Mouse (Mus musculus): ENCODE data around the gene Mrpl48.
"Not testable (repeated sequence)": the region's sequence is repeated elsewhere in the genome, so short reads cannot be mapped to it uniquely, and the experiment has no call there.

The Mrpl48 gene

DNA sequence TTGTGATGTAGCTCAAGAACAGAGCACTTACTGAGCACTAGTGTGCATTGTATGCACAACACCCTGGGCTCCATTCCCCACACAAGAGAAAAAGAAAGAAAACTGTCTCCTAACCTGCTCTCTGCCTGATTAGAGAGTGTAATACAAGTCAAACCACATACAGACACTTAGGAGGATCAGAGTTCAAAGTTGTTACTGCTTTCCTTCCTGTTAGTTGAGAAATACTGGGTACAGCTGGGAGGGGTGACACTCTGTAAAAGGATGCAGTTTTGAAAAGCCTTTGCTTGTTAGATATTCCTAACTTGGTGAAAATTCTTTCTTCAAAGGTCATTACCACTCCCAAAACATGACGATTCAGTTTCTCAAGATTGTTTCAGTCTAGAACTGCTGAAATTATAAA lies 18.3 kb downstream of the Mrpl48 start:
- DNase-seq (ENCODE audit: low spot score in 2 of 2), result no peak

DNA sequence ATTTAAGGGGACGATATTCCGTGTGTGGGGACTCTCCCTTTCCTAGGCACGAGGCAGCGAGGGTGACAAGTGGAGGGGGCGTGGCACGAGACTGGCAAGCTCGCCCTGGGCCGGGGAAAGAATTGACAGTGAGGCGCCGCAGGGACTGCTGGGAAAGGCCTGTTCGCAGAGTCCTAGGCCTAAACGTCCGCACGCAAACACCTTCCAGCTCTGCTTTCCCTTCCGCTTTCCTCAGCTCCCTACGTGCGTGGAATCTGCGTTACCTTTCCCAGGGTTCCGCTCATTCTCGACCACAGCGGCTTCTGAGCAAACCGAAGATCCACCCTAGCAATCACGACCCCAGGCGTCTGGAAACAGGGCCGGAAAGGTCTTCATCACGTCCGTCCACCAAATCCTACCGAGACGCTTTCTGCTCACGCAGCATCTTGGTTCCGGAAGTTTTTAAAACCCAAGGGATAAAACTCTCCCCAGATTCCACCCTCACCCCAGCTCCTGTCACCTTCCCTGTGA lies 25.3 kb downstream of the Mrpl48 start:
- peak; percentile 75 to 84 for DNase-seq (ENCODE audit: low spot score in 2 of 2)

GRCm38 (mm10) chr7:100582235-100582634 lies 25.9 kb downstream of the Mrpl48 start:
- DNase-seq (ENCODE audit: low spot score in 2 of 2), result no peak

DNA sequence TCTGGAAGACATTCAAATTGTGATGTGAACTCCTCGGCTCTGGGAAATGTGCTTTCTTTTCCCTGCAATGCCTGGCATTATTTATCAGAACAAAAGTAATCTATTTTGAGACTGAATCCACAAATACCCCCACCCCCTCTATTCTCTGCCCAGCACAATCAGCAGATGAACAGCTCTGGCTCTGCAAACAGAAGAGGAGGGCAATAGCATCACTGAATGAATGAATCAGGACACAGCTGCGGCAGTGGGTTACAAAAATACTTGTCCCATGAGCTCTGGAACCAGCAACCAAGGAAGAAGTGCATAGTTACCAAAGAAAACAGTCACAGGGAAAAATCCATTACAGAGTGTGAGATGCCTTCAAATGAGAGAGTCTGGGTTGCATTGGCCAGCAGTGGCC lies 29.3 kb downstream of the Mrpl48 start:
- DNase-seq (ENCODE audit: low spot score in 2 of 2), result no peak

GRCm38 (mm10) chr7:100572704-100573103 lies 35.4 kb downstream of the Mrpl48 start:
- DNase-seq (ENCODE audit: low spot score in 2 of 2), result no peak

DNA sequence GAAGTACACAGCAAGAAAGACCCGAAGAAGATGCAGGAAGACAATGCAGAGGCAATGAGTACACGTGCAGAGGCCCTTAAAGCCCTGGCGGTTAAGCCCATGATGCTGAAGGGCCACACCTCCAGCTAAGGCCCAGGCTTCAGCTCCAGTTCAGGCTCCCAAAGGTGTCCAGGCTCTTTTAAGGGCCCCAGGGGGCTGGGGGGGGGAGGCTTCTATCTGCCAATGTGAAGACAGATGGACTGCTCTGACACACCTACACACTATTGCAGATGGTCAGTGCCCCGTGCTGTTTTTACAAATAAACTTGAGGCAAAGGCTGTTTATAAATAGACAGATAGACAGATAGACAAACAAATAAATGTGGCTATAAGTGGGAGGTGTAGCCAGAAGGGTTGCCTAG lies 36.0 kb downstream of the Mrpl48 start:
- no peak for DNase-seq (ENCODE audit: low spot score in 2 of 2)

- no peak for DNase-seq (ENCODE audit: low spot score in 2 of 2)
Measured at GRCm38 (mm10) chr7:100570930-100571715, 37.0 kb downstream of the Mrpl48 start.

DNA sequence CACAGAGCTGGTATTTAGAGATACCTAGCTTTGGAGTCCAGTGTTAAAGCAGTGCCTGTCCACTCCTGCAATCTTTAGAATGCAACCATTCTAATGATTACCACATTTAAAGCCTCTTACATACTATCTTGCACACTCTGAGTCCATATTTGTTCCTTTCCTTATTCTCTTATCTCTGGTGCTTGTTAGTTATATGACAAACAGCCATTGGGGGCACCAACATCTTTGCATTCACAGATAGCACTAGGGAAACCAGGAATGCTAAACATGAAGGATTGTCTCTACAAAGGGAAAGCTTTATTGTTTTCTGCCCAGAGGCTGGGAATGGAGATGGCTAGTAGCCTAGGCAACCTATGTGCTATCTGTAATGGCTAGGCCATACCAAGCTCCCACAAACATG lies 38.2 kb downstream of the Mrpl48 start:
- no peak for DNase-seq (ENCODE audit: low spot score in 2 of 2)

GRCm38 (mm10) chr7:100567238-100567637 lies 40.9 kb downstream of the Mrpl48 start:
- DNase-seq (ENCODE audit: low spot score in 2 of 2), result not testable (repeated sequence)

DNA sequence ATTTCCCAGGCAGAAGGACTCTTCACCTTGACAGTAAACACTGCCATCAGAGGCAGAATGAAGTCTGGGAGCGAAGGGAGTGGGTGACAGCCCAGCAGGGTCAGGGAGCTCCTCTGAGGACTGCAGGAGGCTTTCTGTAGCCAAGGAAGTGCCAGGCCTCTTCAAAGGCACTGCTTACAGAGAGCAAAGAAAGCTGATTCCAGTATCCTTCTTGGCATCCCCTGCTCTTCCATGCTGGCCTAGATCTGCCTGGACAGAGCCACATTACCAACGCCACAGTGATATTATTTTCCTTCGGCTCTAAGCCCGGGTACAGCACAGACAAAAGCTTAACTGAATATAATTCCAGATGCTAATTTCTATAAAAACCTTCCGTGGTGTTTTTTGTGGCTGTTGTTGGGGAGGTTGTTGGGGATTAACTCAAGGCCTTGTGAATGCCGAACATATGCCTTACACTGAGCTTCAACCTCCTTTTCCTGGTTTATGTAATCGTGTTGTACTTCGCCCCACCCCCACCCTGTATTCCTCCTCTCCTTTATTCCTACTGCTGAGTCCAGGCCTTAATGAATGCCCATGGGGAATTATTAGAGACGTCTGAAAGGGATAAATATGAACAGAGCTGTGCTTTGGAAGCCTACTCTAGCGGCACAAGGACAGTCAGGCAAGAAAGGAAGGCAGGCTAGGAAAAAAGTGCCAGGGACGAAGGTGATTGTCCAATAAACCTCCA lies 46.1 kb downstream of the Mrpl48 start:
- DNase-seq (ENCODE audit: low spot score in 2 of 2), result no peak

- DNase-seq (ENCODE audit: low spot score in 2 of 2), result no peak
Measured at GRCm38 (mm10) chr7:100559331-100559730, 48.8 kb downstream of the Mrpl48 start.

DNA sequence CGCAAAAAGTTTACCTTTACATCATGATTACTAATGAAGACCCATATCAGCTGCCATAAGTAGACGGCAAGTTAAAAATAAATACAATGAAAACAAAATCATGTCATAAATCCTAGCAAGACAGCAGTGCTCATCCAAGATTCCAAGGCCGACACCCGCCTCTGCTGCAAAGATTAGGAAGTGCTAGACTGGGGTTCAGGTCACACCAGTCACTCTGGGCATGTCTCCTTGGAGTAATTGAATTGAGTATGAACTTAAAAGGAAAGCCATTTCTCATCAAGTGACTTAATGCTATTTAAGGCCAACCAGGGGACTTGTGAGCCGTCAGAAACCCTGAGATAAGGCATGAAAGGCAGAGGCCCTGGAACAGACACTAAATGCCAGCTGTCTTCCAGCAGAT lies 50.9 kb downstream of the Mrpl48 start:
- no peak for DNase-seq (ENCODE audit: low spot score in 2 of 2)

DNA sequence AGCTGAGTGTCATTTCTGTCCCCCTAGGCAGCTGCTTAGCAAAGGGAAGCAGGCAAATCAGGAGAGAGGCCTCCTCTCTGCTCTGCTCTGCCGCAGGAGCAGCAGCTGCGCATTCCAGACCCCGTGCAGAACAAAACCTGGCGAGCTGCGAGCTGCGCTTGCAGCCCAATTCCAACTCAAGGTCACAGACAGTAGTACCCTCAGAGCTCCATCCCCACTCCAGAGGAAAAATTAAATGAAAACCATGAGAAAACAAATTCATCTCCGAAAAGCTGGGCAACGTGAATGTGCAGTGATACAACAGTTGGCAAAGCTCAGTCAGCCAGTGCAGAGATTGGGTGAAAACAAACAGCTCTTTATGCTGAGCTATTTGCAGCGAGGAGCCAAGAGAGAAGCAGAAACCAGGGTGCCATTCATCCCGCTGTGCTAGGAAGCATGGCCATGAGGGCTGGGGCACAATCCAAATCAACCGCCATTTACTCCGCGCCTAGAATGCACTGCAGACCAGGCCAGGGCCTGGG lies 52.6 kb downstream of the Mrpl48 start:
- peak; percentile 36 to 44 for DNase-seq (ENCODE audit: low spot score in 2 of 2)

DNA sequence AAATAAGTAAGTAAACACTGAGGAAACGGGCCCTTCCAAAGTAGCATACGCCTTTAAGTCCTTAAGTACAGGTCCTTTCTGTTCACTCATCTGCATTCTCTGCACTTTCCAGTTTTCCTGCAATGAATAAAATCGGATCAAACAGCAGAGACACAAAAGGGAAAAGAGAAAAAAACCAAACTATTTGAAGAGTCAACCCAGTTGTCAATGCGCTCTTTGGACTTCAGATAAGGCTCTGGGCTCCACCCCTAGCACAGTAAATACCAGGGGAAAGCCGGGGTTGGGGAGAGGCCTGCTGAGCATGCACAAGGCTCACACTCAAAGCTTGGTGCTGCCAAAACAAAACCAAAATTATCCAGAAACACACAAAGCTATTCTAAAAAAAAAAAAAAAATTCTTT lies 53.2 kb downstream of the Mrpl48 start:
- DNase-seq (ENCODE audit: low spot score in 2 of 2), result no peak

- DNase-seq (ENCODE audit: low spot score in 2 of 2), result peak; percentile 34 to 50
Measured at GRCm38 (mm10) chr7:100550338-100551007, 57.6 kb downstream of the Mrpl48 start.

DNA sequence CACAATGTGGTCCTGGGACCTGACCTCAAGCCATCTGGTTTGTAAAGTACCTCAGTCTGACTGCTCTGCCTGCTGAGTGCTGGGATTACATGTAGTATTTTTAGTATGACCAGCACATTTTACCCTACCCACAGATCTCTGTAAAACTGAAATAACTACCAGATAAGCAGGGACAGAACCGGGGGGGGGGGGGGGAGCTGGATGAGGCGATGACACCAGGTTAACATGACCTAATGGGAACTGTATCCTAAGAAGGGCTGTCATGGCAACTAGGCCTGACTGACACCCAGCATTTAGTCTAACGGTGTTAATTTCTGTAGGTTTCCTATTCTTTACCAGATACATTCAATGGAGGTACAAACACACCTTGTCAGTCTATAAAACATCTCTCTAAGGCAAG lies 58.3 kb downstream of the Mrpl48 start:
- no peak for DNase-seq (ENCODE audit: low spot score in 2 of 2)

- DNase-seq (ENCODE audit: low spot score in 2 of 2), result no peak
Measured at GRCm38 (mm10) chr7:100547631-100548030, 60.5 kb downstream of the Mrpl48 start.

DNA sequence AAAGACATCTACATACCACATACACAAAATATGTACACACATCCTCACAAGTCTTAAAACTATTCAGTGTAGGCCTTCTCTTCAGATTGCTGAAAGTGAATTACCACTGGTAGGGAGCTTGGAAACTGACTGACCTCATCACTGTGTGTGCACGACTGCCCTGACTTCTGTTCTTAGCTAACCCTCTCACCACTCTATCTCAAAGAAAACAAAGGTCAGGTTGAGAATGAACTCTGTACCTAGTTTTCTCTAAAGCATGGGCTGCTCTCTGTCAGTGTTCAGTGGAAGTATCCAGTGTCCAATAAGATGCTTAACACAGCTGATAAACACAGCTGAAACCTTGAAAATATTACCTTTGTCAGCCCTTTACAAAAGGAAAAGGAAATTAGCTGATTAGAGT lies 63.7 kb downstream of the Mrpl48 start:
- DNase-seq (ENCODE audit: low spot score in 2 of 2), result no peak

GRCm38 (mm10) chr7:100539516-100539915 lies 68.6 kb downstream of the Mrpl48 start:
- DNase-seq (ENCODE audit: low spot score in 2 of 2), result no peak

DNA sequence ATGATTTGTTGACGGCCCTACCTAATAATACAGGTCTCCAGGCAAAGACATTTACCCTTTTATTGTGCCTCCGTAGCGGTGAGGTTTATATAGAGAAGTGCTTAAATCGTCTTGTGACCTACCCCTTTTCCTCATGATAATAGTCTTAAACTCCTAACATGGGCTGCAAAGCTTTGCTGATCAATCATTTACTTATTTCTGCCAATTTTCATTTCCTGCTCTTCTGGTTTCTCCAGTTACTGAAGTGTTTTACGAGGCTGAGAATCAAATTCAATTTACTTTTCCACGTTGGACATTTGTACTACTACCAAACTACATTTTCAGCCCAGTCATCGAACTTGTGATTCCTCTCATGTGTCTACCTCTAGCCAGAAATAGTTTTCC lies 70.6 kb downstream of the Mrpl48 start:
- no peak for DNase-seq (ENCODE audit: low spot score in 2 of 2)

- peak; percentile 81 to 84 for DNase-seq (ENCODE audit: low spot score in 2 of 2)
Measured at GRCm38 (mm10) chr7:100536804-100537518, 71.1 kb downstream of the Mrpl48 start, which contains the start of gene Coa4. Gene Coa4, plus strand, starts transcription at chr7:100537071.

Data from frontal cortex, postnatal 10 days (tissue).